Mouse (Mus musculus) G1E (cell line): ENCODE data around the gene Tmprss11f. TPM values are rescaled to one million over a fixed set of nuclear protein-coding genes. Genes with fewer than 3 reads are reported as not detected.
"Not testable (repeated sequence)": the region's sequence is repeated elsewhere in the genome, so short reads cannot be mapped to it uniquely, and the experiment has no call there.

Experiments
- ATAC-seq: 2 replicates; pipeline ENCODE4 v1.8.0; 2016; ENCODE audit warnings: mild to moderate bottlenecking; ENCODE audit not compliant: insufficient number of reproducible peaks, poor library complexity, low FRiP score, severe bottlenecking; ENCODE audit errors: extremely low read depth
- DNase-seq: peaks from one replicate; pipeline ENCODE4 v3.0.0; 2012; ENCODE audit warnings: low spot score
- H3K27me3 ChIP-seq: 2 replicates; pipeline ENCODE4 v1.6.1; 2012; ENCODE audit warnings: mild to moderate bottlenecking, low read length, inconsistent platforms; ENCODE audit not compliant: insufficient read depth
- H3K36me3 ChIP-seq: replicated peaks from 2 replicates; pipeline ENCODE3; 2012; ENCODE audit warnings: mild to moderate bottlenecking, inconsistent platforms
- H3K4me1 ChIP-seq: 2 replicates; pipeline ENCODE4 v1.6.1; 2012; ENCODE audit warnings: low read depth, low read length, inconsistent platforms, mixed read lengths; ENCODE audit not compliant: insufficient read depth
- H3K4me3 ChIP-seq: 2 replicates; pipeline ENCODE4 v1.5.1; 2012; ENCODE audit warnings: low read depth, mild to moderate bottlenecking, inconsistent platforms, low read length, moderate library complexity, mixed read lengths
- H3K9me3 ChIP-seq: replicated peaks from 2 replicates; pipeline ENCODE4 v1.6.1; 2012; ENCODE audit warnings: inconsistent platforms
- CTCF ChIP-seq: IDR thresholded peaks from 2 replicates; pipeline ENCODE4 v1.5.1; 2012; ENCODE audit warnings: low read depth, low read length, inconsistent platforms, mixed read lengths
- GATA1 ChIP-seq: IDR thresholded peaks from 2 replicates; pipeline ENCODE4 v1.6.1; 2012; ENCODE audit warnings: borderline replicate concordance, low read length, inconsistent platforms, mixed read lengths
- GATA2 ChIP-seq: IDR thresholded peaks from 2 replicates; pipeline ENCODE4 v1.6.1; 2012; ENCODE audit warnings: low read depth, low read length, inconsistent platforms, borderline replicate concordance
- POLR2AphosphoS5 ChIP-seq: IDR thresholded peaks from 2 replicates; pipeline ENCODE4 v1.6.1; 2012; ENCODE audit warnings: low read depth, low read length, inconsistent platforms; ENCODE audit not compliant: insufficient replicate concordance
- TAL1 ChIP-seq: conservative IDR thresholded peaks from 2 replicates; pipeline ENCODE4 v1.6.1; 2012; ENCODE audit warnings: low read depth, low read length, inconsistent platforms, mixed read lengths
- polyA plus RNA-seq: library from polyadenylated mRNA; stranded (reverse); fragments of >175 nt; gene quantifications from 2 replicates; pipeline ENCODE4 v1.2.3, GENCODE M21; 2012
- total RNA-seq, 2 experiments: library from RNA; stranded (forward) in 1 of 2; stranded (reverse) in 1 of 2; fragments of 200-1000 nt in 1 of 2; fragments of >200 nt in 1 of 2; fragmentation: Nextera tagmentation in 1 of 2; gene quantifications; 2 replicates each; pipeline ENCODE4 v1.2.3; 2014 to 2017

The Tmprss11f gene
- total RNA-seq (2014; fragmentation: Nextera tagmentation) (not detected in 2 replicates), total RNA-seq (2017) (0.06 and 0.27 TPM in 2 replicates), polyA plus RNA-seq (not detected in 2 replicates)

DNA sequence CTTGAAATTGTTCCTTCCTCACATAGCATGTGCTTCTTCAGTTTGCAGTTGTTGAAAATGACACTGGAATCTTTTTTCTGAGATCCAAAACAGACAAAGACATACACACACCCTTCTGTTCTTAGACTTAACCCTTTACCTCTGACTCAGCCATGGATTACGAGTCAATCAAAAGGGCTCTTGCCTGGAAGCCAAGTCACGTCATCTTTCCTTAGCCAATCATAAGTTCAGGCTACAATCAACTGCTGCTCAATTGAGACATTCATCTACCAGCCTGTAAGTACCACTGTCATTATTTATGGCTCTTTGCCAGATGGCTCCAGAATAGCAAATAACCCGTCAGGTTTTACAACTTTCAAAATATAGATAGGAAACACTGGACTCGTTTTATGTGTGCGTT, at the start of gene Tmprss11f:
Gene Tmprss11f (minus strand): TSS at position 101 of the 400 bp plus-strand sequence.
- no peaks in the 10 kb centered on the region for H3K27me3 ChIP-seq
- TF ChIP-seq GATA2 = no peak
- no peak for TF ChIP-seq GATA1
- TF ChIP-seq CTCF = no peak
- TF ChIP-seq TAL1 = no peak
- no peak for TF ChIP-seq POLR2AphosphoS5
- no peaks in the 10 kb centered on the region for H3K4me1 ChIP-seq
- DNase-seq (no peak), ATAC-seq (no peak)
- H3K4me3 ChIP-seq = no peak within 1 kb of the TSS
- H3K36me3 ChIP-seq = no peaks in the 10 kb centered on the region
- no peaks in the 10 kb centered on the region for H3K9me3 ChIP-seq

GRCm38 (mm10) chr5:86676262-86676661, 44.0 kb upstream of the Tmprss11f start, which contains the start of gene Tmprss11b:
Tmprss11b (minus strand) TSS chr5:86676362.
- Histone ChIP-seq H3K36me3 (no peaks in the 10 kb centered on the region), H3K4me1 (no peaks in the 10 kb centered on the region), H3K27me3 (no peaks in the 10 kb centered on the region), H3K4me3 (no peak within 1 kb of the TSS), H3K9me3 (no peaks in the 10 kb centered on the region)
- TF ChIP-seq GATA1 (no peak), CTCF (no peak), GATA2 (no peak), TAL1 (no peak), POLR2AphosphoS5 (no peak)
- ATAC-seq (no peak), DNase-seq (no peak)

GRCm38 (mm10) chr5:86649185-86649584, 17.0 kb upstream of the Tmprss11f start:
- not testable (repeated sequence) for H3K36me3 ChIP-seq, H3K4me1 ChIP-seq, H3K4me3 ChIP-seq, DNase-seq, H3K27me3 ChIP-seq, H3K9me3 ChIP-seq, ATAC-seq

DNA sequence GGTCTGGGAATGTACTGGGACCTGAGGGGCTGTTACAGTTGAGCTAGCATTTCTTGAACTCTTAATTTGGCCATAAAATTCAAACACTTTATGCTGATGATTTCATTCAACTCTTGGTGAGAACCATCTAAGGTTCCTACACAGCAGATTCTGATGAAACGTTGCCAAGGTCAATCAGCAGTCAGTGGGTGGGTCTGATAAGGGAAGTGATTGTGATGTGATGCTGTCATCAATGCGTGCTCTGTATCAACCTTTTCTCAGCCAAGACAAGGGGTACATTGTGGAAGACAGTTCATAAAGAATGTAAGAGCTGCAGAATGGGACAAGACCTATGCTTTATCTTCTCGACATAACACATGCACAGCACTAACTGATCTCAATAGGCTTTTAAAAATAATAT, 8.6 kb upstream of the Tmprss11f start:
- ATAC-seq (no peak), DNase-seq (no peak)
- Histone ChIP-seq H3K36me3 (no peaks in the 10 kb centered on the region), H3K27me3 (no peaks in the 10 kb centered on the region), H3K4me1 (no peaks in the 10 kb centered on the region), H3K4me3 (no peak overlapping the region), H3K9me3 (no peaks in the 10 kb centered on the region)
- no peak for TF ChIP-seq POLR2AphosphoS5
- TF ChIP-seq GATA2 = no peak
- TF ChIP-seq CTCF = no peak
- no peak for TF ChIP-seq GATA1
- no peak for TF ChIP-seq TAL1

DNA sequence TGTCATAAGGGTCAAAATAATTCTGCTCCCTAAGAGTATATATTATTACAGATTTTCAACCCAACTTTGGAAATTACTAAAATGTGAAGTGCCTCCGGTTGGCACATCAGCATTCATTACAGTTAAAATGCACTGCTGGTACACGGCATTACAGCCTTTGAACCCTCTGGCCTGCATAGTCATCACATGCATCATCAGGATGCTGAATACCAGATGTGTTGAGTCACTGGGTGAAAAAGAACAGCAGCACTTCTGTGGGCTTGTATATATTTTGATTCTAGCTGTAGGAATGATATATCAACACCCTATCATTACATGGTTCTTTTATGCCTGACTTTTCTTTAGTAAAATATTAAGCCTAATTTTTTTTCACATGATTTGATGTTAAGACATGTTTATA, 1.5 kb downstream of the Tmprss11f start:
- ATAC-seq = no peak
- no peak for TF ChIP-seq GATA1
- no peak for TF ChIP-seq CTCF
- H3K27me3 ChIP-seq = no peaks in the 10 kb centered on the region

GRCm38 (mm10) chr5:86621778-86622177, 10.4 kb downstream of the Tmprss11f start:
- TF ChIP-seq GATA1 (no peak), TAL1 (no peak), CTCF (no peak), GATA2 (no peak), POLR2AphosphoS5 (no peak)
- Histone ChIP-seq H3K36me3 (no peaks in the 10 kb centered on the region), H3K4me1 (no peaks in the 10 kb centered on the region), H3K4me3 (no peak overlapping the region), H3K27me3 (no peaks in the 10 kb centered on the region), H3K9me3 (no peaks in the 10 kb centered on the region)
- ATAC-seq (no peak), DNase-seq (no peak)

More for the DNA sequence above, 1.5 kb downstream of the Tmprss11f start:
- Histone ChIP-seq H3K36me3 (no peaks in the 10 kb centered on the region), H3K9me3 (no peaks in the 10 kb centered on the region), H3K4me3 (no peak overlapping the region), H3K4me1 (no peaks in the 10 kb centered on the region)
- no peak for DNase-seq

- DNase-seq = no peak
- TF ChIP-seq TAL1 = no peak
- TF ChIP-seq CTCF = no peak
- no peak for TF ChIP-seq GATA2
- TF ChIP-seq GATA1 = no peak
- TF ChIP-seq POLR2AphosphoS5 = no peak
Observed at GRCm38 (mm10) chr5:86585896-86586295, 46.3 kb downstream of the Tmprss11f start.

More at GRCm38 (mm10) chr5:86585896-86586295, 46.3 kb downstream of the Tmprss11f start:
- ATAC-seq = no peak
- H3K9me3 ChIP-seq = no peaks in the 10 kb centered on the region
- no peaks in the 10 kb centered on the region for H3K36me3 ChIP-seq
- no peaks in the 10 kb centered on the region for H3K27me3 ChIP-seq
- H3K4me1 ChIP-seq = no peaks in the 10 kb centered on the region
- H3K4me3 ChIP-seq = no peak overlapping the region
